Mouse (Mus musculus) cortical plate, adult 2 months (tissue): Measurements from ENCODE around the gene Cmip. TPM values are rescaled to one million over a fixed set of nuclear protein-coding genes. Genes with fewer than 3 reads are reported as not detected.
"Not testable (repeated sequence)": the region's sequence is repeated elsewhere in the genome, so short reads cannot be mapped to it uniquely, and the experiment has no call there.

ENCODE experiments used
- H3K27ac ChIP-seq: fragments of 200-500 bp; 2 replicates; pipeline ENCODE4 v1.5.1; 2012; ENCODE audit warnings: low read length, control low read depth, inconsistent platforms; ENCODE audit not compliant: insufficient read depth
- H3K4me1 ChIP-seq: fragments of 200-500 bp; 2 replicates; pipeline ENCODE4 v1.6.1; 2011; ENCODE audit warnings: low read length; ENCODE audit not compliant: control insufficient read depth, insufficient read depth
- H3K4me3 ChIP-seq: fragments of 200-500 bp; 2 replicates; pipeline ENCODE4 v1.5.1; 2011; ENCODE audit warnings: mild to moderate bottlenecking, low read length, control low read depth; ENCODE audit not compliant: insufficient read depth
- CTCF ChIP-seq: fragments of 200-500 bp; IDR thresholded peaks from 2 replicates; pipeline ENCODE4 v1.5.1; 2011; ENCODE audit warnings: mild to moderate bottlenecking, control low read depth, low read length; ENCODE audit not compliant: insufficient read depth; ENCODE audit errors: extremely low read depth
- POLR2A ChIP-seq: fragments of 200-500 bp; IDR thresholded peaks from 2 replicates; pipeline ENCODE4 v1.6.1; 2011; ENCODE audit warnings: mild to moderate bottlenecking, low read length, control low read depth; ENCODE audit not compliant: insufficient read depth; ENCODE audit errors: extremely low read depth
- polyA plus RNA-seq: library from polyadenylated mRNA; depleted of rRNA; stranded (reverse); fragments of >200 nt; gene quantifications from 2 replicates; pipeline ENCODE4 v1.2.3, GENCODE M21; 2012

The Cmip gene
- polyA plus RNA-seq, 1 experiment: 128 TPM

DNA sequence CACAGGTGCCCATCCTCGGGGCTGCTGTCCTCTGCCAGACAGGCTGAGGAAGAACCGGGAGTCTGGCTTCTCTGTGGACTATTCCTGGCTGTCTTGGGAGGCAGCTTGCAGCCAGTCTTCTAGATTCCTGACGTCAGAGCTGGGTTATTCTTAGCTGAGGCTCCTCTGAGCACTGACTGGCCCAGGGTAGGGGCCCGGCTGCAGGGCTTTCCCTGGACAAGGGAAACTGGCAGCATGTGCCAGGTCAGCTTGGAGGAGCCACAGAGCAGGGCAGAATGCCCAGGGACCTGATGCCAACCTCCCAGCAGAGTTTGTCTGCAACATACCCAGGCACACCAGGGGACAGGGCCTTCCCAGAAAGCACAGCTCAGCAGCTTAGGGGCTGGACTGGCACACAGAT lies 166.2 kb downstream of the Cmip start:
- Histone ChIP-seq H3K4me1 (peaks cover 16% of the 10 kb centered on the region), H3K4me3 (no peak overlapping the region), H3K27ac (peak overlapping the region; percentile 96)
- TF ChIP-seq POLR2A: peak; percentile 44; the same call in 1 of the 2 replicates
- TF ChIP-seq CTCF: no peak

- not testable (repeated sequence) for H3K27ac ChIP-seq, H3K4me3 ChIP-seq, H3K4me1 ChIP-seq
These were observed 171.0 kb downstream of the Cmip start for GRCm38 (mm10) chr8:117427816-117428215.

DNA sequence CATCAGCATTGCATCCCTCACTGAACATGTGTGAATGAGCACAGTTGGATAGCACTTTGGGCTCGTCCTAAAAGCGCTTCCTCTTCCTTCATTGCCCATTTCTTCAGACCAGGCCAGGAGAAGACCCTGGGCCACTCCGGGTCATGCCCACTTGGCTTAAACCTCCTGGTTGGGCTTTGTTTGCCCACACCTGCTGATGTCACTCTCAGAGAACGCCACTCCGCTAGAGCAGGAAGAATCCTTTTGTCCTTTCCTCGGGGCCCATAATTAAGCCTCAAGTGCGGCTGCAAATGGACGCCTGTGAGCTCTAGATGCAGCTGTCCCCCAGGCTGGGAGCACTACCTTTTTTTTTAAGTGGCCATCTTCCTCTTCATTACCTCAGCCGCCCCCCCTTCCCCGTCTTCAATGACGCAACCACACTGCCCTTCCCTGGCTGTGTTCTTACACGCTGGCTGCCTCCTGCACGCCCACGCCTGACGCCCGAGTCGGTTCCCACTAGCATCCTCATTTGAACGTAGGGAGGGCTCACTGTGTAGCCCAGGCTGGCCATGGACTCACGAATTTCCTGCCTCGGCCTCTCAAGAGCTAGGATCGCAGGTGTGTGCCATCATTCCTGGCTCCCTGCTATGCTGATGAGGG lies 171.8 kb downstream of the Cmip start:
- Histone ChIP-seq H3K4me1 (peaks cover 4% of the 10 kb centered on the region), H3K4me3 (no peak overlapping the region), H3K27ac (no peak overlapping the region)
- TF ChIP-seq CTCF: no peak

GRCm38 (mm10) chr8:117430624-117431023 lies 173.8 kb downstream of the Cmip start:
- TF ChIP-seq POLR2A (no peak), CTCF (no peak)
- H3K4me1 ChIP-seq: peaks cover 3% of the 10 kb centered on the region
- H3K27ac ChIP-seq: no peak overlapping the region
- no peak overlapping the region for H3K4me3 ChIP-seq

- no peak overlapping the region for H3K27ac ChIP-seq
- H3K4me3 ChIP-seq: no peak overlapping the region
- TF ChIP-seq CTCF (no peak), POLR2A (no peak)
- H3K4me1 ChIP-seq: peaks cover 3% of the 10 kb centered on the region
These were observed 174.7 kb downstream of the Cmip start for GRCm38 (mm10) chr8:117431554-117431953.

- TF ChIP-seq POLR2A: no peak
- TF ChIP-seq CTCF: no peak
- Histone ChIP-seq H3K27ac (no peak overlapping the region), H3K4me3 (no peak overlapping the region), H3K4me1 (peaks cover 3% of the 10 kb centered on the region)
These were observed 175.2 kb downstream of the Cmip start for GRCm38 (mm10) chr8:117432111-117432510.

GRCm38 (mm10) chr8:117433968-117434367 lies 177.1 kb downstream of the Cmip start:
- Histone ChIP-seq H3K4me3 (no peak overlapping the region), H3K27ac (no peak overlapping the region), H3K4me1 (no peaks in the 10 kb centered on the region; the same call in 1 of the 2 replicates)
- TF ChIP-seq CTCF (no peak), POLR2A (no peak)

GRCm38 (mm10) chr8:117436786-117437185 lies 179.9 kb downstream of the Cmip start:
- TF ChIP-seq CTCF (no peak), POLR2A (no peak)
- no peaks in the 10 kb centered on the region for H3K4me1 ChIP-seq
- no peak overlapping the region for H3K4me3 ChIP-seq
- no peak overlapping the region for H3K27ac ChIP-seq

- Histone ChIP-seq H3K27ac (no peak overlapping the region), H3K4me3 (no peak overlapping the region), H3K4me1 (no peaks in the 10 kb centered on the region)
- TF ChIP-seq POLR2A (no peak), CTCF (no peak)
These were observed 180.8 kb downstream of the Cmip start for GRCm38 (mm10) chr8:117437616-117438015.

GRCm38 (mm10) chr8:117440317-117440716 lies 183.5 kb downstream of the Cmip start:
- H3K4me3 ChIP-seq: no peak overlapping the region
- H3K4me1 ChIP-seq: 0 out of 2 replicates have a peak, but pooled peaks cover 2% of the 10 kb centered on the region
- no peak overlapping the region for H3K27ac ChIP-seq
- TF ChIP-seq CTCF (no peak), POLR2A (no peak)

DNA sequence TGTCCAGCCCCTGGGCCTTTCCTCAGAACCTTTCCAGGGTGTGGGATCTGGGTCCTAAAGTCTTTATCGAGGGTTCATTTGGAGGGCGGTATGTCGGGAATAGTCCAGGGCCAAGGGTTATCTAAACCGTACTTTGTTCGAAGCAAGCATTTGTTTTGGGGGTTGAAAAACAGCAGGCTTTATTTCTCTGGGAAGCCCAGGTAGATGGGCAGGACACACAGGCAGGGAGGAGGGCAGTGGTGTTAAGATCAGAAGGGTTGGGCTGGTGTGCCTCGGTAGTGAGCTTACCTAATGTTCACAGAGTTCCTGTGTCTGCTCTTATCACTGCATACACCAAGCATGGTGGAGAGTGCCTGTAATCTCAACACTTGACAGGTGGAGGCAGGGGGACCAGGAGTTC lies 183.9 kb downstream of the Cmip start:
- TF ChIP-seq POLR2A (no peak), CTCF (no peak)
- Histone ChIP-seq H3K4me1 (0 out of 2 replicates have a peak, but pooled peaks cover 2% of the 10 kb centered on the region), H3K4me3 (no peak overlapping the region), H3K27ac (no peak overlapping the region)
